Mouse (Mus musculus): ENCODE data around the gene Cadps.

The Cadps gene

GRCm38 (mm10) chr14:12822491-12823219 is at the start of gene Cadps:
Gene Cadps (minus strand): TSS chr14:12823079.
- DNase-seq (ENCODE audit: low read depth), result no peak

GRCm38 (mm10) chr14:12869605-12870004 is 46.7 kb upstream of the Cadps start:
- no peak for DNase-seq (ENCODE audit: low read depth)

- no peak for DNase-seq (ENCODE audit: low read depth)
Measured at GRCm38 (mm10) chr14:12865258-12865657, 42.4 kb upstream of the Cadps start.

- no peak for DNase-seq (ENCODE audit: low read depth)
Measured at GRCm38 (mm10) chr14:12843860-12844259, 21.0 kb upstream of the Cadps start.

- DNase-seq (ENCODE audit: low read depth), result no peak
Measured at GRCm38 (mm10) chr14:12839471-12839870, 16.6 kb upstream of the Cadps start.

GRCm38 (mm10) chr14:12838949-12839348 is 16.1 kb upstream of the Cadps start:
- no peak for DNase-seq (ENCODE audit: low read depth)

- no peak for DNase-seq (ENCODE audit: low read depth)
Measured at GRCm38 (mm10) chr14:12838323-12838722, 15.4 kb upstream of the Cadps start.

GRCm38 (mm10) chr14:12837902-12838301 is 15.0 kb upstream of the Cadps start:
- DNase-seq (ENCODE audit: low read depth), result no peak

- DNase-seq (ENCODE audit: low read depth), result no peak
Measured at GRCm38 (mm10) chr14:12823781-12824180, 902 bp upstream of the Cadps start.

- no peak for DNase-seq (ENCODE audit: low read depth)
Measured at GRCm38 (mm10) chr14:12821831-12822490, 918 bp downstream of the Cadps start.

- DNase-seq (ENCODE audit: low read depth), result no peak
Measured at GRCm38 (mm10) chr14:12821156-12821813, 1.6 kb downstream of the Cadps start.

GRCm38 (mm10) chr14:12820149-12820548 is 2.7 kb downstream of the Cadps start:
- DNase-seq (ENCODE audit: low read depth), result no peak

- DNase-seq (ENCODE audit: low read depth), result no peak
Measured at GRCm38 (mm10) chr14:12818442-12818841, 4.4 kb downstream of the Cadps start.

GRCm38 (mm10) chr14:12812072-12812471 is 10.8 kb downstream of the Cadps start:
- no peak for DNase-seq (ENCODE audit: low read depth)

GRCm38 (mm10) chr14:12802995-12803394 is 19.9 kb downstream of the Cadps start:
- DNase-seq (ENCODE audit: low read depth), result no peak

GRCm38 (mm10) chr14:12801100-12801499 is 21.8 kb downstream of the Cadps start:
- no peak for DNase-seq (ENCODE audit: low read depth)

- no peak for DNase-seq (ENCODE audit: low read depth)
Measured at GRCm38 (mm10) chr14:12798926-12799325, 24.0 kb downstream of the Cadps start.

- no peak for DNase-seq (ENCODE audit: low read depth)
Measured at GRCm38 (mm10) chr14:12784296-12784695, 38.6 kb downstream of the Cadps start.

GRCm38 (mm10) chr14:12780016-12780415 is 42.9 kb downstream of the Cadps start:
- DNase-seq (ENCODE audit: low read depth), result no peak

GRCm38 (mm10) chr14:12777990-12778389 is 44.9 kb downstream of the Cadps start:
- no peak for DNase-seq (ENCODE audit: low read depth)

- no peak for DNase-seq (ENCODE audit: low read depth)
Measured at GRCm38 (mm10) chr14:12768870-12769269, 54.0 kb downstream of the Cadps start.

- no peak for DNase-seq (ENCODE audit: low read depth)
Measured at GRCm38 (mm10) chr14:12753237-12753636, 69.6 kb downstream of the Cadps start.

- DNase-seq (ENCODE audit: low read depth), result no peak
Measured at GRCm38 (mm10) chr14:12751821-12752220, 71.1 kb downstream of the Cadps start.

All from naive thymus-derived CD4-positive, alpha-beta T cell, adult 2 months (primary cell).